20 mouse cellular contexts compared by ENCODE assay signal in genomic region chr8:56292318-56292717, GRCm38 (mm10). TPM values are rescaled to one million over a fixed set of nuclear protein-coding genes. Genes with fewer than 3 reads are reported as not detected.
"Had no signal": no experiment of that assay in that cellular context is flagged by ENCODE, and none has a peak within 500 bp of the region (broad histone marks: within the 10 kb centered on the region; RNA-seq: fewer than 3 reads in every experiment).

No protein-coding gene starts in this region.

- ATAC-seq: liver, postnatal 0 days; lung, postnatal 0 days; midbrain, embryonic 15.5 days had no signal

- H3K9me3 ChIP-seq: kidney, embryonic 15.5 days; limb, embryonic 12.5 days; limb, embryonic 15.5 days; midbrain, embryonic 12.5 days; midbrain, embryonic 15.5 days; neural tube, embryonic 13.5 days had no signal

- H3K27ac ChIP-seq: kidney, embryonic 15.5 days; limb, embryonic 12.5 days; limb, embryonic 15.5 days; liver, embryonic 14.5 days; macrophage; midbrain, embryonic 12.5 days; midbrain, embryonic 15.5 days; neural tube, embryonic 13.5 days had no signal

- H3K4me2 ChIP-seq: kidney, embryonic 15.5 days; limb, embryonic 12.5 days; limb, embryonic 15.5 days; liver, embryonic 11.5 days; lung, embryonic 14.5 days; midbrain, embryonic 12.5 days; midbrain, embryonic 15.5 days; neural tube, embryonic 13.5 days had no signal

- H3K9ac ChIP-seq: kidney, embryonic 15.5 days; limb, embryonic 12.5 days; limb, embryonic 15.5 days; liver, embryonic 14.5 days; liver, postnatal 0 days; lung, embryonic 14.5 days; midbrain, embryonic 12.5 days; midbrain, embryonic 15.5 days; neural tube, embryonic 13.5 days had no signal

- DNase-seq: kidney, adult 8-10 months; kidney, postnatal 10 days; kidney, postnatal 36 days; left cerebral cortex, postnatal 4 days; liver, postnatal 0 days; lung, embryonic 14.5 days; thymus, adult 18-20 months; thymus, postnatal 36 days had no signal

- H3K4me3 ChIP-seq: kidney, embryonic 15.5 days; limb, embryonic 12.5 days; limb, embryonic 15.5 days; midbrain, embryonic 12.5 days; midbrain, embryonic 15.5 days; myocyte; neural tube, embryonic 13.5 days had no signal

- H3K36me3 ChIP-seq: kidney, embryonic 15.5 days; limb, embryonic 12.5 days; limb, embryonic 15.5 days; midbrain, embryonic 12.5 days; midbrain, embryonic 15.5 days; neural tube, embryonic 13.5 days had no signal

RNA-seq across cellular contexts. Expression of gene Hpgd, which starts 2.1 kb away (rescaled TPM):
- total RNA-seq: megakaryocyte-erythroid progenitor cell, adult 5-6 weeks had no signal
